Mouse (Mus musculus) CD4-positive helper T cell, adult 2 months (primary cell): ENCODE data around the gene Spsb1.

Experiments used
- DNase-seq: peaks from one replicate; pipeline ENCODE4 v3.0.0-alpha.2; 2012; ENCODE audit warnings: low read depth, missing footprints, low spot score

The Spsb1 gene

GRCm38 (mm10) chr4:149858097-149858496 lies 96.7 kb downstream of the Spsb1 start:
- no peak for DNase-seq

- DNase-seq = peak; percentile 61
These were observed 97.2 kb downstream of the Spsb1 start for GRCm38 (mm10) chr4:149857688-149858087.

- DNase-seq = peak; percentile 96
These were observed 98.7 kb downstream of the Spsb1 start for GRCm38 (mm10) chr4:149855892-149856807.

GRCm38 (mm10) chr4:149855180-149855891 lies 99.5 kb downstream of the Spsb1 start:
- DNase-seq = peak; percentile 50

DNA sequence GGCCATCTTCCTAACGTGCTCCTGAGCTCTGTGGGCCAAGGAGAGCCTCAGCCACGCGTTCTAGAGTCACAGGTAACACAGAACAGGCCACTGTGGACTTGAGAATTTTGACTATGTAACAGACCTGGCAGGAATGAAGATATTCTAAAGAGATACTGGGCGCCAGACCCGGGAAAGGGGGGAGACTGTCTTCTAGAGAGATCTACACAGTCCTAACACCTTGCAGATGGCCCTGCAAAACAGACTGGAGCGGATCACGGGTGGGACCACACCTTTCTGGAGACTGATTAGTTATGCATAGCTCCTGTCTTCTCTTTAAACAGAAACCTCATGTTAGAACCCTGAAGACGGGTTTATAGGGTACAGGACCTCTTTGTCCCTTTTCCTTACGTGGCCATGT lies 100.1 kb downstream of the Spsb1 start:
- no peak for DNase-seq

DNA sequence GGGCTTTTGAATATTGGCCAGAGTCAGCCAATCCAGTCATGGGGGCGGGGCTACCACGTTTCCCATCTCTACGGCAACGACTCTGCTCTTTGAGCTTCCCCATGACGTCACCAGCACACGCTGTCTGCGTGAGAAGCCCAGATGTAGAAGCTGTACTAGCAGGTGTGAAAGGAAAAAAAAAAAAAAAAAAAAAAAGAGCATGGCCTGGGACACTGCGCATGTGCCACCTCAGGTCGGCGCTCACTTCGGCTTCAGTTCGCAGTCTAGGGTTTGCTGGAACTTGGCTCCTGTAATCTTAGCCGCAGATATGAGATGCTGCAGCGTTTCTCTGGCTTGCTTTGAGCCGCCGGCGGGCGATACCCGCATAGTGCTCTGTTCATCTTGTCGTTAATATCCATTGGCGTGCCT lies 100.5 kb downstream of the Spsb1 start:
- DNase-seq = peak; percentile 97

- no peak for DNase-seq
These were observed 101.1 kb downstream of the Spsb1 start for GRCm38 (mm10) chr4:149853698-149854284.

- DNase-seq = no peak
These were observed 103.3 kb downstream of the Spsb1 start for GRCm38 (mm10) chr4:149851554-149851953.

- DNase-seq = no peak
These were observed 104.2 kb downstream of the Spsb1 start for GRCm38 (mm10) chr4:149850674-149851073.

DNA sequence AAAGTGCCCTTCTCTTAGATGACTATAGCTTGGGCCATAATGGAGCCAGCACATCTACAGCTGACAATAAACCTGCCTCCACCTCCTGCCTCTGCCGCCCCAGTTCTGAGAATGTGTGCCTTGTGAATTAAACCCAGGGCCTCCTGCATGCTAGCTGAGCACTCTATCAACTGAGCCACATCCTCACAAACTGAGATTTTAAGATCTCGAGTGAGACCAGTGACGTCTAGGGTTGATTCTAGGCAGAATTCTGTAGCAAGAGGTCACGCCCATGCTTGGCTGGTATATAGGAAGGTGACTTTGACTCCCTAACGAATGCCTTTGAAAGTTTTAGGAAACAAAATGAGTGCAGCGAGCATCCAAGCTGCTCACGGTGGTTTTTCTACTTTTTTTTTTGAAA lies 104.8 kb downstream of the Spsb1 start:
- DNase-seq = peak; percentile 69

GRCm38 (mm10) chr4:149849035-149849434 lies 105.8 kb downstream of the Spsb1 start:
- no peak for DNase-seq

DNA sequence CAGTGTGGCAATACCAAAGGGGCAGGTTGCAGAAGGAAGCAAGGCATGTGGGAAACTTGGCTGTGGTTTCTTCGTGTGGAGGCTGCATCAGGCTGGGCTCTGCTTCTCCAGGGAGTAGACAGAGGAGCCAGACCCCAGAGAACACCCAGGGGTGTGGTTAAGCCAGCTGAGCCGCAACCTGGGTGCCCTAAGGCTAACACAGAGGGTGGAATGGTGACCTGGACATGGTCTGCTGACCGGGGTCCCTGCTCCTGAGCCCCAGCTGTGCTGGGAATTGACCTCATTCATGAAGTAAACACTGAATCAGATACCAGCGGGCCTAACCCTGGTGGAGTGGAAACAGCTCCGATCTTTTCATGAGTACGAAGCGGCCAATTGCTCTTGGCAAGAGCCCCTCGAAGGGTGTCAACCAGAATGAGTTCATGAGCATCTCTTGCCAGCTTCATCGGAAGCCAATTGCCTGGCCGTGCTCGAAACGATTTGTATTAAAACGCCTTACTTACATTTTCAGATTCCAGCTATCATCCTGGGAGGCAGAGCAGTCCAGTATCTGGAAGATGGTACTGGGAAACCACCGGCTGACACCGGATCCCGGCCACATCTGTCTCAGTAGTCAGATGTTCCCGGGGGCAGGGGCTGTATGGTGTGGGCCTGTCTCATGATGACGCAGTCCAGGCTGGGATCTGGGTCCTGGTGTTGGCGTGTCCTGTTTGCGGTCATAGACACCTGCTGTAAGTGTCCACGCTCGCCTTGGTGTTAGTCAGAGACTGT lies 107.8 kb downstream of the Spsb1 start:
- DNase-seq = no peak
